Comparison of ENCODE assay signal across 11 mouse cellular contexts in genomic region chr9:24291385-24291784, GRCm38 (mm10).
A peak's percentile ranks its signal among the peaks of the same experiment; 100 is the strongest.
DNase-seq lines count a peak whose midpoint lies in the region; ATAC-seq lines count a peak whose summit lies in the region.
"Had no signal": no experiment of that assay in that cellular context is flagged by ENCODE, and none has a peak within 500 bp of the region (broad histone marks: within the 10 kb centered on the region; RNA-seq: fewer than 3 reads in every experiment).

No protein-coding gene starts in this region.

- 0 out of 2 replicates have a peak, but pooled peaks have one; percentile 20 for ATAC-seq in limb, embryonic 12.5 days (ENCODE audit: insufficient number of reproducible peaks, insufficient read depth, low FRiP score, low TSS enrichment, low read depth)
- ATAC-seq in kidney, embryonic 15.5 days (replicated peaks; ENCODE audit: low FRiP score), result peak; percentile 81
- ATAC-seq in erythroblast, adult 5-6 weeks (replicated peaks; ENCODE audit: low FRiP score, poor library complexity, severe bottlenecking), result no peak

- no peak for DNase-seq in limb, embryonic 10.5 days (ENCODE audit: low spot score)
- peak; percentile 52 for DNase-seq in adrenal gland, adult 8-10 months
- peak; percentile 50 for DNase-seq in ovary, postnatal 36 days (ENCODE audit: low spot score)
- DNase-seq in spleen, adult 18-20 months, result no peak
- DNase-seq in left cerebral cortex, adult 11 months (ENCODE audit: low spot score), result no peak

- WGBS in limb, embryonic 12.5 days, result 38% methylated on average over 6 of the region's 6 CpGs
- WGBS in limb, embryonic 10.5 days, result 41% methylated on average over 6 of the region's 6 CpGs
- WGBS in kidney, embryonic 15.5 days, result 36% methylated on average over 6 of the region's 6 CpGs

- no peak overlapping the region for H3K4me3 ChIP-seq in limb, embryonic 12.5 days (replicated peaks)
- H3K4me3 ChIP-seq in limb, embryonic 10.5 days, result no peak overlapping the region
- H3K4me3 ChIP-seq in kidney, embryonic 15.5 days (replicated peaks), result no peak overlapping the region
- H3K4me3 ChIP-seq: erythroblast, embryonic 14.5 days; hindbrain, embryonic 13.5 days; midbrain, embryonic 10.5 days had no signal

- no peak overlapping the region for H3K27ac ChIP-seq in limb, embryonic 12.5 days
- H3K27ac ChIP-seq in limb, embryonic 10.5 days, result no peak overlapping the region
- H3K27ac ChIP-seq in kidney, embryonic 15.5 days, result 0 out of 2 replicates have a peak overlapping the region, but pooled peaks have one; percentile 18
- H3K27ac ChIP-seq: hindbrain, embryonic 13.5 days; midbrain, embryonic 10.5 days had no signal

- H3K4me1 ChIP-seq in limb, embryonic 12.5 days (replicated peaks), result no peaks in the 10 kb centered on the region
- H3K4me1 ChIP-seq in limb, embryonic 10.5 days, result no peaks in the 10 kb centered on the region
- 0 out of 2 replicates have a peak, but pooled peaks cover 2% of the 10 kb centered on the region for H3K4me1 ChIP-seq in kidney, embryonic 15.5 days

- H3K9me3 ChIP-seq in limb, embryonic 12.5 days, result no peaks in the 10 kb centered on the region
- H3K9me3 ChIP-seq in limb, embryonic 10.5 days (replicated peaks), result no peaks in the 10 kb centered on the region
- no peaks in the 10 kb centered on the region for H3K9me3 ChIP-seq in kidney, embryonic 15.5 days (replicated peaks)
- H3K9me3 ChIP-seq: hindbrain, embryonic 13.5 days; midbrain, embryonic 10.5 days had no signal

- no peak overlapping the region for H3K4me2 ChIP-seq in limb, embryonic 12.5 days
- H3K4me2 ChIP-seq in kidney, embryonic 15.5 days, result no peak overlapping the region
- H3K4me2 ChIP-seq: hindbrain, embryonic 13.5 days had no signal

- no peaks in the 10 kb centered on the region for H3K27me3 ChIP-seq in limb, embryonic 12.5 days
- no peaks in the 10 kb centered on the region for H3K27me3 ChIP-seq in limb, embryonic 10.5 days (ENCODE audit: low read depth, poor library complexity, severe bottlenecking)
- H3K27me3 ChIP-seq in kidney, embryonic 15.5 days, result no peaks in the 10 kb centered on the region

- H3K36me3 ChIP-seq in limb, embryonic 12.5 days, result no peaks in the 10 kb centered on the region
- no peaks in the 10 kb centered on the region for H3K36me3 ChIP-seq in limb, embryonic 10.5 days
- no peaks in the 10 kb centered on the region for H3K36me3 ChIP-seq in kidney, embryonic 15.5 days
- H3K36me3 ChIP-seq: hindbrain, embryonic 13.5 days; midbrain, embryonic 10.5 days had no signal

- no peak overlapping the region for H3K9ac ChIP-seq in limb, embryonic 12.5 days (replicated peaks)
- no peak overlapping the region for H3K9ac ChIP-seq in kidney, embryonic 15.5 days
- H3K9ac ChIP-seq: hindbrain, embryonic 13.5 days had no signal

Comparison
In these comparisons a context has a peak if more than half of its experiments do, and no peak if none do; other contexts are left out.
1. DNase-seq: peak in adrenal gland, adult 8-10 months (single experiment) and ovary, postnatal 36 days (single experiment); none in limb, embryonic 10.5 days (single experiment), spleen, adult 18-20 months (0 of 2) and left cerebral cortex, adult 11 months (single experiment).